Mouse (Mus musculus) lung, adult 2 months (tissue): ENCODE results near the gene Slc35b1. TPM values are rescaled to one million over a fixed set of nuclear protein-coding genes. Genes with fewer than 3 reads are reported as not detected.
"Not testable (repeated sequence)": the region's sequence is repeated elsewhere in the genome, so short reads cannot be mapped to it uniquely, and the experiment has no call there.

Source experiments
- DNase-seq: peaks from one replicate; pipeline ENCODE4 v3.0.0; 2022
- H3K4me1 ChIP-seq: fragments of 200-500 bp; 2 replicates; pipeline ENCODE4 v1.6.1; 2011; ENCODE audit warnings: low read length; ENCODE audit not compliant: control insufficient read depth, insufficient read depth
- H3K4me3 ChIP-seq: fragments of 200-500 bp; replicated peaks from 2 replicates; pipeline ENCODE3; 2011; ENCODE audit warnings: low read depth, mild to moderate bottlenecking, control low read depth, low read length; ENCODE audit errors: extremely low read depth
- CTCF ChIP-seq: fragments of 200-500 bp; IDR thresholded peaks from 2 replicates; pipeline ENCODE4 v1.5.1; 2011; ENCODE audit warnings: mild to moderate bottlenecking, low read length, control low read depth; ENCODE audit not compliant: insufficient read depth
- POLR2A ChIP-seq: fragments of 200-500 bp; IDR thresholded peaks from 2 replicates; pipeline ENCODE4 v1.6.1; 2011; ENCODE audit warnings: low read depth, mild to moderate bottlenecking, control low read depth, low read length, borderline replicate concordance; ENCODE audit errors: extremely low read depth
- WGBS: fragments of 180-500 bp; shearing (Covaris S2); methylation state at CpG from one replicate; pipeline ENCODE4 v1.1.7; 2018; 5-methylcytosine and 5-hydroxymethylcytosine counted together
- polyA plus RNA-seq: library from polyadenylated mRNA; depleted of rRNA; stranded (reverse); fragments of >200 nt; gene quantifications from 2 replicates; pipeline ENCODE4 v1.2.3, GENCODE M21; 2012

The Slc35b1 gene
- polyA plus RNA-seq, 1 experiment, result 80.9 TPM

- DNase-seq, result no peak
- H3K4me1 ChIP-seq, result peaks cover 2% of the 10 kb centered on the region; the same call in 1 of the 2 replicates
- 72% methylated on average over 16 of the region's 16 CpGs for WGBS
- no peak for TF ChIP-seq CTCF
- no peak for TF ChIP-seq POLR2A
- no peak overlapping the region for H3K4me3 ChIP-seq
Observed at GRCm38 (mm10) chr11:95403382-95404340, 19.2 kb downstream of the Slc35b1 start.

- no peak overlapping the region for H3K4me3 ChIP-seq
- TF ChIP-seq POLR2A, result no peak
- no peak for TF ChIP-seq CTCF
- 45% methylated on average over 4 of the region's 4 CpGs for WGBS
- peaks cover 2% of the 10 kb centered on the region; the same call in 1 of the 2 replicates for H3K4me1 ChIP-seq
- no peak for DNase-seq
Observed at GRCm38 (mm10) chr11:95405771-95406170, 21.3 kb downstream of the Slc35b1 start.

- H3K4me3 ChIP-seq, H3K4me1 ChIP-seq, DNase-seq: not testable (repeated sequence)
- 83% methylated on average over 5 of the region's 5 CpGs for WGBS
Observed at GRCm38 (mm10) chr11:95406398-95406797, 21.9 kb downstream of the Slc35b1 start.

- no peak for DNase-seq
- 58% methylated on average over 10 of the region's 10 CpGs for WGBS
- Histone ChIP-seq H3K4me3 (no peak overlapping the region), H3K4me1 (no peaks in the 10 kb centered on the region)
- TF ChIP-seq CTCF, result no peak
Observed at GRCm38 (mm10) chr11:95409450-95410112, 25.1 kb downstream of the Slc35b1 start.

- peaks cover 5% of the 10 kb centered on the region for H3K4me1 ChIP-seq
- 55% methylated on average over 6 of the region's 6 CpGs for WGBS
- no peak for DNase-seq
- H3K4me3 ChIP-seq, result no peak overlapping the region
- TF ChIP-seq POLR2A, result no peak
- TF ChIP-seq CTCF, result no peak
Observed at GRCm38 (mm10) chr11:95411453-95412013, 27.0 kb downstream of the Slc35b1 start.

- no peak for DNase-seq
- 60% methylated on average over 3 of the region's 3 CpGs for WGBS
- Histone ChIP-seq H3K4me1 (peaks cover 7% of the 10 kb centered on the region), H3K4me3 (no peak overlapping the region)
- TF ChIP-seq POLR2A, result no peak
- TF ChIP-seq CTCF, result no peak
Observed at GRCm38 (mm10) chr11:95412615-95413014, 28.1 kb downstream of the Slc35b1 start.

GRCm38 (mm10) chr11:95413641-95414535 lies 29.4 kb downstream of the Slc35b1 start, which contains the start of gene Spop:
TSS of gene Spop (plus strand) at chr11:95414080.
- Histone ChIP-seq H3K4me1 (peaks cover 7% of the 10 kb centered on the region), H3K4me3 (peak within 1 kb of the TSS; percentile 80)
- TF ChIP-seq CTCF (no peak), POLR2A (peak; percentile 80; the same call in 1 of the 2 replicates)
- DNase-seq, result peak; percentile 94
- WGBS, result 2% methylated on average over 57 of the region's 58 CpGs

- H3K4me1 ChIP-seq, result peaks cover 7% of the 10 kb centered on the region
- peak overlapping the region; percentile 80 for H3K4me3 ChIP-seq
- TF ChIP-seq CTCF (0 out of 2 replicates have a peak, but pooled peaks have one; percentile 10), POLR2A (peak; percentile 76; the same call in 1 of the 2 replicates)
- WGBS, result under 1% methylated on average over 28 of the region's 28 CpGs
- peak; percentile 91 for DNase-seq
Observed at GRCm38 (mm10) chr11:95414536-95415161, 30.2 kb downstream of the Slc35b1 start.
